Mouse (Mus musculus): ENCODE data around the gene Spock2.

The Spock2 gene

GRCm38 (mm10) chr10:60106146-60106530, at the start of gene Spock2:
TSS of gene Spock2 (plus strand) at chr10:60106219.
- DNase-seq: peak; percentile 76

GRCm38 (mm10) chr10:60062173-60062572, 43.8 kb upstream of the Spock2 start:
- DNase-seq: no peak

GRCm38 (mm10) chr10:60062931-60063330, 43.1 kb upstream of the Spock2 start:
- DNase-seq: no peak

DNA sequence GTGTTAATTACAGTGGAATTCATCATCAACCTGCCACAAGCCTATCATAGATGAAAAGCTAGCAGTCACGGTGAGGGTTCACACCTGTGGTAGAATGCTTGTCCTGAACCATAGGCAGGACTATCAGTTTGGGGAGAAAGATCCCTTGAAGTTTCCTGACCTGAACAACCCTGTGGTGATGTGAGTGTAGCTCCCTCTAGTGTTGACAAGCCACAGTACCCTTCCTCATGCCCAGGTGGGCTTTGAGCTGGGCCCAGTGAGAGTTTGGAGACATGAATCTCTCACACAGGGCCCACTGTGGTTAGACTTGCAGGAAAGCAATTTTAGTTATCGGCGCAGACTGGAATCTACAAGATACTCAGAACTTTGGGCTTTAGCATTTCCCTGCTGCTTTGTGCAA, 39.5 kb upstream of the Spock2 start:
- peak; percentile 62 for DNase-seq

- no peak for DNase-seq
Observed at GRCm38 (mm10) chr10:60075159-60075558, 30.9 kb upstream of the Spock2 start.

GRCm38 (mm10) chr10:60077226-60077625, 28.8 kb upstream of the Spock2 start:
- DNase-seq: no peak

- DNase-seq: peak; percentile 45
Observed at GRCm38 (mm10) chr10:60077736-60078560, 28.1 kb upstream of the Spock2 start.

- peak; percentile 39 for DNase-seq
Observed at GRCm38 (mm10) chr10:60078561-60078917, 27.5 kb upstream of the Spock2 start.

DNA sequence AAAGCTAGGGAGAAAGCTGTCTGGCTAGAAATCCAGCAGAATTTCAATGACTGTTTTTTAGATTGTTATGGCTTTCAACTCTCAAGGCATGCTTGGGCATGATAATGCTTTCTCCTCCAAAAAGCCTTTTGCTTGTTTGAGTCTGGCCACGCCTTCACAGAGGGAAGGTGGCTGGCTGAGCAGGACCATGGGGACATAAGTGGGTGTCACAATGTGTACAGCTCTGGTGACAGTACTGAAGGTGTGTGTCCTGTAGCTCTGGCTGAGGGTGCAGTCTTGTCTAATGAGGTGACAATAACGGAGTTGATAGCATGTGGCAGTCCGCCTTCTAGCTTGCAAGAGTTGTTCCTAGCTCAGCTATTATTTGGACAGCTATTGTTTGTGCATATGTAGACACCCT, 25.8 kb upstream of the Spock2 start:
- DNase-seq: peak; percentile 44

DNA sequence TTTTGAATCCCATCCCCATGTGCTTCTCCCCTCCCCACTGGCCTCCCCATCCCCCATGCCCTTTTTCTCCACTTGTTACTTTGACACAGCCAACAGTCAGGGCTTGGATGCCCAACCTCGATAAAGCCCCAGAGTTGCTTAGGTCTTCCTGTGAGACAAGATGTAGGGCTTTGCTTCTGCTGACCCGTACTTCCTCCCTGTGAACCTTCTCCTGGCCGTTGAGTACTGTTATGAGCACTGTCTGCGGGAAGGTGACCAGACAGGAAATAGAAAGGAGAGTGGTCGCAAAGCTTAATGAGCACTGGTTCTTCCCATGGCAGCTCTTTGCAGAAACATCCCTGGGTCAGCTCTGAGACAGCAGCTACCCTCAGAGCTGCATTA, 25.4 kb upstream of the Spock2 start:
- DNase-seq: no peak

DNA sequence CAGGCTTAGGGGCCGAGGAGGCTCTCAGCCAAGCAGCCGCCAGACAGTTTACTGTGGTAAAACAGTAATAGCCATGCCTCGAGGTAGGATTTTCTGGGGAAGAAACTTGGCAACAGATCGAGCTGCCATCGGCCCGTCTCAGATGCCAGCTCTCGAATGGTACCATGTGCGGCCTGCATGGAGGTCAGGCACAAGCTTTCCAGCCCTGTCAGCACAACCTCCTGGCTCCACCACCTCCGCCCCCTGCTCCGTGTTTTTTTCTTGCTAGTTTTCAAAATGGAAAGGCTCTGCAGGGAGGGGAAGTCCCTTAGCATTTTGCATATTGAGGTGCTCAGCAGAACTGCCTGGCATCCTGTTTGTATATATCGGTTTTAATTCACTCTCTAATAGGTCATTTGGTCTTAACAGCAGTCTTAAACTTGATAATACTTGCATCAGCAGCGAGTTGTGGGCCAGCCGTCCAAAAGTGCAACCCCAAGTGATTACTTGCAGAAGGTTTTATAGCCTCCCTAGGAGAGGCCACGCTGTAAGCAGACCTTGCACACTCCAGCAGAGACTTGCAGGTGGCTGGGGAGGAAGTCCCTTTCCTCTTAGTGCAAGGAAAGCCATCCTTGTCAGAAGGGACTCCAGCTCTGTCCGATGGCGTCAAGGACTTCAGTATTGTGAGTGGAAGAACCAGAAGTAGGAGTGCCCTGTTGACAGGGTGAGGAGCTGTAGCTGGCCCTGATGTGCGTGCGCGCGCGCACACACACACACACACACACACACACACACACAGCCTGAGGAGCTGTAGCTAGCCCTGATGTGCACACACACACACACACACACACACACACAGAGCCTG, 24.8 kb upstream of the Spock2 start:
- DNase-seq: no peak

GRCm38 (mm10) chr10:60081905-60082304, 24.1 kb upstream of the Spock2 start:
- no peak for DNase-seq

- DNase-seq: no peak
Observed at GRCm38 (mm10) chr10:60084065-60084464, 22.0 kb upstream of the Spock2 start.

DNA sequence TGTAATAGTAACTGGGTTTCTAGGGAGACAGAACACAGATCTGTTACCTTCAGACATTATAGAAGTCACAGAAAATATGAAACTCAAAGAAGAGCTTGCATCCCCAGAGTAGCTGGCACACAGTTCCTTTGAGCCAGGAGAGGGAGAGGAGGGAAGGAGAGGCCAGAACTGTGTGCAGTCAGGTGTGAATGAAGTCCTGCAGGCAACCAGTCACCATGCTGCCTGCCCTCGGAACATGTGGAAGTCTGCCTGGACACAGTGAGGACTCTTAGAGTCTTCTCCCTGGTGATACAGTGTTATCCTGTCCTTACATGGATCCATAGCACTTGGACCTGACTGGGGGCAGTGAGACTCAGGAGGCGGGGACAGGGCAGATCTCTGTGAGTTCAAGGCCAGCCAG, 13.7 kb upstream of the Spock2 start:
- DNase-seq: no peak

DNA sequence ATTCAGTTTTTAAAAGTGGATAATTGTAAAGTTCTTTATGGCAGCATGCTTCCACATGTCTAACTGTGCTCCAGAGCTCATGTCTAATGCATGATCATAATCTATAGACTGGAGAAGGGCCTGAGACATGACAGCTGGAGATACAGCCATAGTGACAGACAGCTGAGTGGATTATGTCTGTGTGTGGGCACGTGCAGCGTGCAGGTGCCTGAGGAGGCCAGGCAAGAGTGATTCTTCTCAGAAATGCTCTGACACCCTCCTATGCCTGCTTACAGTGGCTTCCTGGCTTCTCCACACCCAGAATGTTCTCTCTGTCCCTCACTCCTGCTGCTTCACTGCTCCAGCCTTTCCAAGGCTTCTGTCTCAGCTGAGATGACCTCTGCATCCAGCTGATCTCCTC, 12.3 kb upstream of the Spock2 start:
- no peak for DNase-seq

DNA sequence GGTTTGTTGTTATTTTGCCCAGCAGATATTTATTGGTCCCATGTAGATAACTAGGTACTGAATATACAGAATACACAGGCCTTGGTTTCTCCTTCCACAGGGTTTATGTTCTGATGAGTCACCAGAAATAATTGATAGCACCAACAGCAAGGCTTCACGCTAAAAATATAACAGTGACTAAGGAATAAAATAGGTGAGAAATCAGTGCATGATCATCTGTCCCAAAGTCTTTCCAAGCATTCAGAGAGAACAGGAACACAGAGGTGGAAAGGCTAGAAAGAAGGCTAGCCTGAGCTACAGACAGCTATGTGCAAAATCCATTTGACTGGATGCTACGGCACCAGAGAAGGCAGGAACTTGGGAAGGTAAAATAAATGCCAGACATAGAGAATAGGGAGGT, 10.5 kb upstream of the Spock2 start:
- DNase-seq: no peak

DNA sequence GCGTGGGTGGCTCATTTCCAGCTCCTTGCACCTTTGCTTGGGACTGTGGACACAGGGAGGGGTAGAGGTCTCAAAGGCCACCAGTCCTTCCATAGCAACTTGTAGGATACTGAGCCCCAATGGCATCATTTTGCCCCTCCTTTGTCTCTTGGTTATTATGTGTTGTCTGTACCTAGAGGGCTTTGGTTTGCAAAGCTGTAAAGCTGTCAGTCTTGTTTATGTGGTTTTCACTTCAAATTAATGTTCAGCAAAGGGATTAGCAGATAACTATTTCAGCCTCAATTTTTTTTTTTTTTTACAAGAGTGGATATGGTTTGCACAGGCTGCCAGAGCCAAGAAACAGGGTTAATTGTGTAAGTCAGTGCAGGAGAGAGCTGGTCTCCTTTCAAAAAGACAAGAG, 9.7 kb upstream of the Spock2 start:
- DNase-seq: no peak

- no peak for DNase-seq
Observed at GRCm38 (mm10) chr10:60097146-60097545, 8.9 kb upstream of the Spock2 start.

GRCm38 (mm10) chr10:60097774-60098173, 8.2 kb upstream of the Spock2 start:
- DNase-seq: no peak

DNA sequence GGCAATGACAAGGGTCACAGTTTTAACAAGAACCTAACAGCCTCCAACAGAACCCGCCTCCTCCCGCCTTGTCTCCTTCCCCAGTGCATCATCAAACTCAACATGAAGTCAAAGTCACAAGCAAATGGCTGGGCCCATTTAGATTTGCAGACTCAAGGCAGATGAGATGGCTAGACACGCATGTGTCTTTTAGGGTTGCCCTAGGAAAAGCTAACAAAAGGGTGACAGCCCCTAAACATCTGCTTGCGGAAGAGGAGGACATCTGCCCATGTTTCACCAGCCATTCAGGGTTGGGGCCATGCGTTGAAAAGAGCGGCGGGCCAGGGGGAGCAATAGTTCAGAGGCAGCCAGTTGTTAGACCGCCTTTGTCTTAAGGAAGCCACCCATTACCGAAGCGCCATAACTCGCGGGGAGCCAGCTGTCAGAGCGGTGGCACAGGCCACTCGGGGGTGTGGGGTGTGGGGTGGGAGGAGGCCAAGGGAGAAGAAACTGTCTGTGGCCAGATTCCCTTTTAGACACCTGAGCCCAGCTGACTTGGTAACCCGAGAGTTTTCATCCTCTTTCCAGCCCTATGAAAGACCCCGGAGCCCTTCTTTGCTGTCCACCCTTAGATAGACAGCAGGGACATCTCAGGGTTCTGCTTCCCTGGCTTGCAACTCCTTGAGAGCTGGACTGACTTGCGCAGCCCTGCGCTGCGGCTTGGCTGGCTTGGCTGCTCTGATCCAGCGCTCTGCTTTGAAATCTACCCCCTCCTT, 451 bp upstream of the Spock2 start:
- DNase-seq: peak; percentile 54

GRCm38 (mm10) chr10:60106531-60107186, 640 bp downstream of the Spock2 start:
- peak; percentile 81 for DNase-seq

GRCm38 (mm10) chr10:60107448-60107847, 1.4 kb downstream of the Spock2 start:
- DNase-seq: peak; percentile 53

Data from retina, postnatal 1 day (tissue).